Mouse (Mus musculus) G1E (cell line): Measurements from ENCODE around the gene Muc5b.

ENCODE experiments used
- CTCF ChIP-seq: IDR thresholded peaks from 2 replicates; pipeline ENCODE4 v1.5.1; 2012; ENCODE audit warnings: low read depth, low read length, inconsistent platforms, mixed read lengths
- GATA1 ChIP-seq: IDR thresholded peaks from 2 replicates; pipeline ENCODE4 v1.6.1; 2012; ENCODE audit warnings: borderline replicate concordance, low read length, inconsistent platforms, mixed read lengths
- POLR2AphosphoS5 ChIP-seq: IDR thresholded peaks from 2 replicates; pipeline ENCODE4 v1.6.1; 2012; ENCODE audit warnings: low read depth, low read length, inconsistent platforms; ENCODE audit not compliant: insufficient replicate concordance
- TAL1 ChIP-seq: conservative IDR thresholded peaks from 2 replicates; pipeline ENCODE4 v1.6.1; 2012; ENCODE audit warnings: low read depth, low read length, inconsistent platforms, mixed read lengths

- no peak for TF ChIP-seq CTCF
- no peak for TF ChIP-seq GATA1
- TF ChIP-seq TAL1 = no peak
- no peak for TF ChIP-seq POLR2AphosphoS5
These were observed 63.4 kb downstream of the Muc5b start for GRCm38 (mm10) chr7:141902269-141902729.
